Mouse (Mus musculus) thymus, adult 2 months (tissue): ENCODE results near the gene Slc35b1.

Experiments
- CTCF ChIP-seq: fragments of 200-500 bp; IDR thresholded peaks from 2 replicates; pipeline ENCODE4 v1.5.1; 2012; ENCODE audit warnings: mild to moderate bottlenecking, control low read depth, low read length, moderate library complexity, borderline replicate concordance; ENCODE audit not compliant: control insufficient read depth, poor library complexity, insufficient read depth; ENCODE audit errors: extremely low read depth
- POLR2A ChIP-seq: fragments of 200-500 bp; IDR thresholded peaks from 2 replicates; pipeline ENCODE4 v1.6.1; 2012; ENCODE audit warnings: mild to moderate bottlenecking, low read length, control low read depth, moderate library complexity; ENCODE audit not compliant: control insufficient read depth, poor library complexity, insufficient read depth; ENCODE audit errors: extremely low read depth

- TF ChIP-seq POLR2A = no peak
- TF ChIP-seq CTCF = no peak
These were observed 40.3 kb upstream of the Slc35b1 start for GRCm38 (mm10) chr11:95344181-95344580.
